Mouse (Mus musculus): ENCODE measurements at regions not wholly inside any gene's neighbourhood (a gene's known extent, or its start where the extent isn't known, plus 50 kb on each side); places are given as distances from the start of the nearest gene placed in this dataset.

- no peak overlapping the region for H3K27ac ChIP-seq
- H3K4me3 ChIP-seq: no peak overlapping the region
- TF ChIP-seq CTCF (IDR thresholded peaks at IDR 0.05): no peak
- no peak for DNase-seq (ENCODE audit: extremely low spot score in 1 of 2, low spot score in 2 of 2)
- intact Hi-C loops (cut with DNase I): no loop called here
Observed at GRCm38 (mm10) chr3:67661529-67661928, 79.0 kb downstream of the Mfsd1 start.

GRCm38 (mm10) chr3:67709322-67709721, 126.8 kb downstream of the Mfsd1 start:
- no peak overlapping the region for H3K4me3 ChIP-seq
- DNase-seq (ENCODE audit: extremely low spot score in 1 of 2, low spot score in 2 of 2): no peak
- H3K27ac ChIP-seq: no peak overlapping the region
- no peak for TF ChIP-seq CTCF (IDR thresholded peaks at IDR 0.05)
- intact Hi-C loops (cut with DNase I): no loop called here

- intact Hi-C loops (cut with DNase I): no loop called here
- Histone ChIP-seq H3K4me3 (no peak overlapping the region), H3K27ac (no peak overlapping the region)
- no peak for DNase-seq (ENCODE audit: extremely low spot score in 1 of 2, low spot score in 2 of 2)
- no peak for TF ChIP-seq CTCF (IDR thresholded peaks at IDR 0.05)
Observed at GRCm38 (mm10) chr3:67711716-67712115, 129.2 kb downstream of the Mfsd1 start.

DNA sequence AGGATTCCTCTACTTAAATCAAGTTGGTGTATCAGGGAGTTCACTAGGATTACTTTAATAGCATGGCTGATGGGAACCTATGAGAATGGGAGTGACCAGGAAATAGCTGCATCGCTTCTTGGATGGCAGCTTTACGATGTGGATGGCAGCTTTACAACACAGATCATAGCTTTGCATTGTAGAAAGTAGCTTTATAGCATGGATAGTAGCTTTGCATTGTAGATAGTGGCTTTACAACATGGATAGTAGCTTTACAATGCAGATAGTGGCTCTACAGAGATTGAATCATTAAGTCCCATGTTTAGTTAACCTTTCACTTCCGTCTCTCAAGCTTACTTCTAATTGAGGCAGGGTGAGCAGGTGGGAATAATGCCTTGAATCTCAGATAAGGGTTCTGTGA, 149.4 kb downstream of the Mfsd1 start:
- TF ChIP-seq CTCF (IDR thresholded peaks at IDR 0.05): no peak
- H3K27ac ChIP-seq: no peak overlapping the region
- intact Hi-C loops (cut with DNase I): no loop called here
- no peak overlapping the region for H3K4me3 ChIP-seq
- no peak for DNase-seq (ENCODE audit: extremely low spot score in 1 of 2, low spot score in 2 of 2)

DNA sequence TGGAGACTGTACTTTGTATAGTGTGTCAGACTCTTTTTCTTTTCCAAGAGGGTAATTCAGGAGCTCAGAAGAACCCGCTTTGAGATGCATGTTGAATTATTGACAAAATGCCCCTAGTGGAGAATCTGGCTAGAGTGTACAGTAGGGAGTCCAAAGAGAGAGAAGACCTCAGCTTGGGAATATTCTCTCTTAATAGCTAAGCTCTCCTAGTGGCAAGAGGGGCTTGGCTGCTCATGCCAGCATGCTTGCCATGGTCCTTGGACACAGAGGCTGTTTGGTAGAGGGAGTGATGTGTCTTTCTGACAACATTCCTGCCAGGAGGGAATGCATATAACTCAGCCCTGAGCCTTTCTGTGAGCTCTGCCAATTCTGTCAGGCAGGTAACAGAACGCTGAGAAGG, 150.3 kb downstream of the Mfsd1 start:
- no peak overlapping the region for H3K27ac ChIP-seq
- no peak for DNase-seq (ENCODE audit: extremely low spot score in 1 of 2, low spot score in 2 of 2)
- no peak overlapping the region for H3K4me3 ChIP-seq
- TF ChIP-seq CTCF (IDR thresholded peaks at IDR 0.05): peak; percentile 1; the same call in 1 of the 2 replicates
- intact Hi-C loops (cut with DNase I): no loop called here

- Histone ChIP-seq H3K27ac (no peak overlapping the region), H3K4me3 (no peak overlapping the region)
- no peak for TF ChIP-seq CTCF (IDR thresholded peaks at IDR 0.05)
- no peak for DNase-seq (ENCODE audit: extremely low spot score in 1 of 2, low spot score in 2 of 2)
- intact Hi-C loops (cut with DNase I): no loop called here
Observed at GRCm38 (mm10) chr3:67754256-67754655, 137.8 kb upstream of the Iqcj start.

GRCm38 (mm10) chr3:67768603-67769002, 123.4 kb upstream of the Iqcj start:
- no peak for TF ChIP-seq CTCF (IDR thresholded peaks at IDR 0.05)
- Histone ChIP-seq H3K4me3 (no peak overlapping the region), H3K27ac (no peak overlapping the region)
- intact Hi-C loops (cut with DNase I): no loop called here
- no peak for DNase-seq (ENCODE audit: extremely low spot score in 1 of 2, low spot score in 2 of 2)

- DNase-seq (ENCODE audit: extremely low spot score in 1 of 2, low spot score in 2 of 2): no peak
- no peak for TF ChIP-seq CTCF (IDR thresholded peaks at IDR 0.05)
- H3K4me3 ChIP-seq: no peak overlapping the region
- no peak overlapping the region for H3K27ac ChIP-seq
- intact Hi-C loops (cut with DNase I): no loop called here
Observed at GRCm38 (mm10) chr3:67773403-67773802, 118.6 kb upstream of the Iqcj start.

DNA sequence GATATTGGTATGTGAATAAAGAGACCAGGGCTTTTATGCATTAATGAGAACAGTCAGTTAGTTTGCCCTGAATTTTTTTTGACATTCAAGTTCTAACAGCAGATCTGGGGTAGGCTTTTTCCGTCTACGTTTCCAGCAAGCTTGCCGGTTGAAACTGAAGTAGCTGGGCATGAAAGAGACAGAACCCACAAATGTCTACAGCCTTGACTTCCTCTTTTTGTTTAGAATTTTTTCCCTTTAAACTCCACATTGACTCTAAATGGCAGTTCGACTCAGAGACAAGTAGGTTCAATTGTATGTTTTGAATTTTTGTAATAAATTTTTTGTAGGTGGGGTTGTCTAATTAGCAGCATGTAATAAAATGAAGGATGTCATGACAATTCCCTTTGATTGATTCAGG, 109.8 kb upstream of the Iqcj start:
- Histone ChIP-seq H3K27ac (no peak overlapping the region), H3K4me3 (no peak overlapping the region)
- DNase-seq (ENCODE audit: extremely low spot score in 1 of 2, low spot score in 2 of 2): no peak
- no peak for TF ChIP-seq CTCF (IDR thresholded peaks at IDR 0.05)
- intact Hi-C loops (cut with DNase I): no loop called here

DNA sequence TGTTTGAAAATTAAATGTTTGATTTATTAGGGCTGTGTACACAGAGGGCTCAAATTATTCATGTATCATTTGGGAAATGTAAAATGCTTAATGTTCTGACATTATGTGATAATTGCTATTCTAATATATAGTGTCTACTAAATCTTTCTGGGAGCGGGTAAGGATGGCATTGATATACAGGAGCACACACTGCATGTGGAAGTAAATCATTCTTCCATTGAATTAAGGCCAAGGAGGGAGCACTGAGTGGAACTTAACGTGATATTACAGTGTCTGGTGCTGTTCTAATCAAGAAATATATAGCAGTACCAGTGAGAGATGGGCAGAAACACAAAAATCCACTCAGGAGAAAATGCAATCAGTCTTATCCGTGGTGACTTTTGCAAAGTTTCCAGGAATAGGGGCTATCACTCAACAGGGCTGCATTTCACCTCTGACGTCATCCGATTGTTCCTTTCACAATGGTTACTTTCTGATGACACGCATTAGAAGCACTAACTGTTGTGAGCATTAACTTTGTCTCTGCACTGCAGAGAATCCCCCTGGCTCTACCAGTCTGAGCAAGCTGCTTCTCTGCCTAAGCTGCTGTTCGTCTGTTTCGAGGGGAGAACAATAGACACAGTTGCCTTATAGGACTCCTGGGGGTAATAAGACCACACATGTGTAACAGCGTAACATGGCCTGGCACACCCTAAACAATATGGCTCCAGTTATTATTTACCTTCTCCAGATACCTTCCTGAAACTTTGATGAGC, 85.0 kb upstream of the Iqcj start:
- intact Hi-C loops (cut with DNase I): no loop called here

GRCm38 (mm10) chr3:67828156-67828555, 63.9 kb upstream of the Iqcj start:
- no peak for DNase-seq (ENCODE audit: extremely low spot score in 1 of 2, low spot score in 2 of 2)
- Histone ChIP-seq H3K27ac (no peak overlapping the region), H3K4me3 (no peak overlapping the region)
- TF ChIP-seq CTCF (IDR thresholded peaks at IDR 0.05): no peak
- intact Hi-C loops (cut with DNase I): no loop called here

More for the DNA sequence above, 85.0 kb upstream of the Iqcj start:
- DNase-seq (ENCODE audit: extremely low spot score in 1 of 2, low spot score in 2 of 2): no peak
- Histone ChIP-seq H3K27ac (no peak overlapping the region), H3K4me3 (no peak overlapping the region)
- no peak for TF ChIP-seq CTCF (IDR thresholded peaks at IDR 0.05)

GRCm38 (mm10) chr3:67833041-67833663, 58.9 kb upstream of the Iqcj start:
- Histone ChIP-seq H3K27ac (no peak overlapping the region), H3K4me3 (no peak overlapping the region)
- intact Hi-C loops (cut with DNase I): no loop called here
- no peak for TF ChIP-seq CTCF (IDR thresholded peaks at IDR 0.05)
- DNase-seq (ENCODE audit: extremely low spot score in 1 of 2, low spot score in 2 of 2): no peak
